Mouse (Mus musculus): ENCODE data around the gene Mvd. TPM values are rescaled to one million over a fixed set of nuclear protein-coding genes. Genes with fewer than 3 reads are reported as not detected.
A peak's percentile ranks its signal among the peaks of the same experiment; 100 is the strongest.

Mvd gene
- polyA plus RNA-seq, 1 experiment, result 68.7 TPM

GRCm38 (mm10) chr8:122463651-122464640 lies 20.7 kb upstream of the Mvd start:
- DNase-seq, result peak; percentile 42
- Histone ChIP-seq H3K36me3 (ENCODE audit: control insufficient read depth, insufficient read depth, low read length) (no peaks in the 10 kb centered on the region), H3K27me3 (replicated peaks; ENCODE audit: control insufficient read depth, insufficient read depth, low read length) (no peaks in the 10 kb centered on the region), H3K4me1 (ENCODE audit: control insufficient read depth, insufficient read depth, low read length) (peaks cover 14% of the 10 kb centered on the region; the same call in 1 of the 2 replicates), H3K27ac (ENCODE audit: insufficient read depth, low read depth, low read length) (no peak overlapping the region), H3K4me3 (ENCODE audit: insufficient read depth, low read depth, low read length) (no peak overlapping the region)
- TF ChIP-seq CTCF (conservative IDR thresholded peaks at IDR 0.05; ENCODE audit: insufficient read depth, insufficient read length, low read depth, low read length) (no peak), POLR2A (IDR thresholded peaks at IDR 0.05; ENCODE audit: low read depth, low read length) (no peak)
- 44% methylated on average over 12 of the region's 12 CpGs for WGBS

GRCm38 (mm10) chr8:122462510-122462909 lies 19.3 kb upstream of the Mvd start:
- WGBS, result 86% methylated on average over 8 of the region's 8 CpGs
- Histone ChIP-seq H3K4me3 (ENCODE audit: insufficient read depth, low read depth, low read length) (no peak overlapping the region), H3K36me3 (ENCODE audit: control insufficient read depth, insufficient read depth, low read length) (no peaks in the 10 kb centered on the region), H3K27ac (ENCODE audit: insufficient read depth, low read depth, low read length) (no peak overlapping the region), H3K4me1 (ENCODE audit: control insufficient read depth, insufficient read depth, low read length) (peaks cover 14% of the 10 kb centered on the region; the same call in 1 of the 2 replicates), H3K27me3 (replicated peaks; ENCODE audit: control insufficient read depth, insufficient read depth, low read length) (no peaks in the 10 kb centered on the region)
- TF ChIP-seq CTCF (conservative IDR thresholded peaks at IDR 0.05; ENCODE audit: insufficient read depth, insufficient read length, low read depth, low read length), result no peak
- DNase-seq, result no peak

DNA sequence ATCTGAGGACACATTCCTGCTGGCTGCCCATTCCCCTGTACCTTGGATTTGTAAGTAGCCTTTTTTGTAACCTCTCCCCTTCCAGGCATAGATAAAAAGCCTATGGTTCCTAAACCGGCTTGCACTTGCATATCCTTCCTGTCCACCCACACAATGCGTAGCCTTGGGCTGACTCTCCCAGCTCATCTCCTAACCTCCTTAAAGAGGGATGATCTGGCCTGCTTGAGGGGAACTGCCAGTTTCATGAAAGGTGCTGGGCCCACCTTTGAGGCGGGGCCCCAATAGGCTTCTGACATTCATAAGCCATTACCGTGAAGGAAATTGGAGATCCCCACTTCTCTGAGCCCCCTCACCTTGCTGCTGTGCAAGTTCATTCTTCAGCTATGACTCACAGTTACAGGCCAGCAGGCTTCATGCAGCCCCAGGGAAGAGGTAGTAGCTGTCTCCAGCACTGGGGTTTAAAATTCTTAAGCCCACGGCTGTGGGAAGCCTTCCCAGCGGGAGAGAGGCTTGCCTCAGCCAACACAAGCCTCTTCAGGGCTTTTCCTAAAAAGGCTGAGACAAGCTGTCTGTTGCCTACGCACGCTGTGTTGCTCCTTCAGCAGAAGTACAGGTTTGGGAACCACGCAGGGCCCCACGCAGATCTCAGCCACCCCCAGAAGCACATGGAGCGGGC lies 18.4 kb upstream of the Mvd start:
- Histone ChIP-seq H3K4me1 (ENCODE audit: control insufficient read depth, insufficient read depth, low read length) (peaks cover 14% of the 10 kb centered on the region; the same call in 1 of the 2 replicates), H3K27ac (ENCODE audit: insufficient read depth, low read depth, low read length) (no peak overlapping the region), H3K4me3 (ENCODE audit: insufficient read depth, low read depth, low read length) (no peak overlapping the region), H3K27me3 (replicated peaks; ENCODE audit: control insufficient read depth, insufficient read depth, low read length) (no peaks in the 10 kb centered on the region), H3K36me3 (ENCODE audit: control insufficient read depth, insufficient read depth, low read length) (no peaks in the 10 kb centered on the region)
- DNase-seq, result no peak
- no peak for TF ChIP-seq CTCF (conservative IDR thresholded peaks at IDR 0.05; ENCODE audit: insufficient read depth, insufficient read length, low read depth, low read length)
- 79% methylated on average over 11 of the region's 11 CpGs for WGBS

DNA sequence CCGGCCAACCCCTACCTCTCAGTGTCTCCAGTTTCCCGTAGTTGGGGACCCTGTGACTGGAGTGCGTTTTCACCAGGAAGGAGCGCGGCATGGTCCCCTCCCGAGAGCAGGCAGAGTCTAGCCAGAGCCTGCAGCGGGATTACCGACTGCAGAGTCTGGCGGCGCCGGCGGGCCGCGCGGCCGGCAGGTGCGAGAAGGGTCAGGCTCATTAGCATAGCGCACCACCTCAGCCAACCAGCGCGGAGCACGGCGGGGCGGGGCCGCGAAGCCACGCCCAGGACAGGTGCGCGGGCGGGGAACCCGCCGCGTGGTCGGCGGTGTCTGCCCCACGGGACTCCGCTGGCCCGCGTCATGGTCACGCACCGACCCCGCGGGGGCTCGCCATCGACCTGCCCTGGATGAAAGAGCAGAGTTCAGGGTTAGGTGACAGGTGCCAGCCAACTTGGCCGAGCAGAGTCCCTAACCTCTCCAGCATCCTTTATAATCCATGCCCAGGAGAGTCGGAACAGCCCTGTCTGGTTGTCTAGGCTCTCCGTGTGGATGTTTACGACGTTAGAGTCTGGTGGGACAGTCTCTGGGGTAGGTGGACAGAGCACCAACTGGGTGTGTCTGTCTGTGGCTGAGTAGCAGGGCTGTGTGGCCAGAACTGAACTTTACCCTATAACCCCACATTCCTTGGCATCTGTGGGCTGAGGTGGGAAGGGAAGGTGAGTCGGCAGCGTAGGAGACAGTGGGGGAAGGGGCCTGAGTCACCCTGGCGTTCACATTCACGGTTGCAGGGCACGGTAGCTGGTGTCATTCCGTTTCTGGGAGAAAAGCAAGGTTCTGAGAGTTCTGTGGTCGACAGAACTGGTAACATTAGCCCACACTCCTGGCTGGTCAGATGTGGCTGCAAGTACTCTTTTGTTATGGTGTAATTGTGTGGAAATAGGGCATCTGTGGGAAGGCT lies 17.6 kb upstream of the Mvd start, which contains the start of gene Snai3:
Snai3 (minus strand) TSS at position 210 of the 949 bp plus-strand sequence.
- peaks cover 14% of the 10 kb centered on the region; the same call in 1 of the 2 replicates for H3K4me1 ChIP-seq (ENCODE audit: control insufficient read depth, insufficient read depth, low read length)
- H3K27ac ChIP-seq (ENCODE audit: insufficient read depth, low read depth, low read length), result no peak within 1 kb of the TSS
- no peaks in the 10 kb centered on the region for H3K27me3 ChIP-seq (replicated peaks; ENCODE audit: control insufficient read depth, insufficient read depth, low read length)
- no peaks in the 10 kb centered on the region for H3K36me3 ChIP-seq (ENCODE audit: control insufficient read depth, insufficient read depth, low read length)
- DNase-seq, result peak; percentile 88
- 3% methylated on average over 56 of the region's 56 CpGs for WGBS
- TF ChIP-seq POLR2A (IDR thresholded peaks at IDR 0.05; ENCODE audit: low read depth, low read length) (no peak), CTCF (conservative IDR thresholded peaks at IDR 0.05; ENCODE audit: insufficient read depth, insufficient read length, low read depth, low read length) (no peak)
- H3K4me3 ChIP-seq (ENCODE audit: insufficient read depth, low read depth, low read length), result peak within 1 kb of the TSS; percentile 44

DNA sequence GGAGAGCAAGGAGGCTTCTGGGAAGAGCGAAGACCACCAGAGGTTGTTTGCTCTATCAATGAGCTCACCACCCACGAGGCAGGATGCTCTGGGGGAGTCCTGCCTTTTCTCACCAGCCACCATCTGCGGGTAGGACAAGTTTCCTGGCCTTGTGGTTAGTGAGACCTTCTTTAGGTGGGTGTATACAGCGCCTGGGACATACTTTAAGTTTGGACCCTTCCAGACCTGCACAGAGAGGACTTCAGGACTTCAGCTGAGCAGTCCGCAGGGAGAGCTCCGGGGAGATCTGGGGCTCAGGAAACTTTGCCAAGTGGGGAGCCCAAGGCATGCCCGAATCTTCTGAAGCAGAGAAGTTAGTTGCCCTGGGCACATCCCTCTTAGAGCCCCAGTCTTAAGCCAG lies 16.8 kb upstream of the Mvd start:
- WGBS, result 40% methylated on average over 7 of the region's 7 CpGs
- no peaks in the 10 kb centered on the region for H3K27me3 ChIP-seq (replicated peaks; ENCODE audit: control insufficient read depth, insufficient read depth, low read length)
- no peak for TF ChIP-seq POLR2A (IDR thresholded peaks at IDR 0.05; ENCODE audit: low read depth, low read length)
- TF ChIP-seq CTCF (conservative IDR thresholded peaks at IDR 0.05; ENCODE audit: insufficient read depth, insufficient read length, low read depth, low read length), result no peak
- H3K4me3 ChIP-seq (ENCODE audit: insufficient read depth, low read depth, low read length), result no peak overlapping the region
- no peak overlapping the region for H3K27ac ChIP-seq (ENCODE audit: insufficient read depth, low read depth, low read length)
- no peak for DNase-seq
- H3K4me1 ChIP-seq (ENCODE audit: control insufficient read depth, insufficient read depth, low read length), result peaks cover 14% of the 10 kb centered on the region; the same call in 1 of the 2 replicates
- H3K36me3 ChIP-seq (ENCODE audit: control insufficient read depth, insufficient read depth, low read length), result no peaks in the 10 kb centered on the region

DNA sequence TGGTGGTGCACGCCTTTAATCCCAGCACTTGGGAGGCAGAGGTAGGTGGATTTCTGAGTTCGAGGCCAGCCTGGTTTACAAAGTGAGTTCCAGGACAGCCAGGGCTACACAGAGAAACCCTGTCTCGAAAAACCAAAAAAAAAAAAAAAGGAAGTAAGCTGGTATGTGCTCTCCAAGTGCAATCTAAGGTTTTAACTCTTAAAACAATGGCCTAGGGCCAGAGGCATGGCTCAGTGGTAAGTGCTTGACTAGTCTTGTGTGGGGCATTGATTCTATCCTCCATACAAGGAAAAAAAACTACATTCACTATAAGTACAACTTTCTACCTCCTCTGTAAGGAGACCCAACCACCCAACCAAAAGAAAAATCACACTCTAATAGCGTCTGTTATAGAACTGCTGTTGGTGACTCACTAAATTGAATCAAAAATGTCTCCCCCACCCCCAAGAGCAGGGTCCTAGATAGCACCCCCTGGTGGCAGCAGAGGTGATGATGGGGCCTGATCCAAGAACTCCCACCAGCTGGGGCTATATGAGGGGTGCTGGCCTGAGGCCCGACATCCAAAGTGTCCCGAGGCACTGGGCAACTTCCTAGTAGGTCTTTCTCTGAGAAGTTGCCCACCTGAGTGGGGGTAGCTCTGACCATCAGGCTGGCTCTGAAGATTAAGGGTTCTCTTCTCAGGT lies 16.1 kb upstream of the Mvd start:
- H3K36me3 ChIP-seq (ENCODE audit: control insufficient read depth, insufficient read depth, low read length), result no peaks in the 10 kb centered on the region
- TF ChIP-seq CTCF (conservative IDR thresholded peaks at IDR 0.05; ENCODE audit: insufficient read depth, insufficient read length, low read depth, low read length), result 0 out of 2 replicates have a peak, but pooled peaks have one; percentile 17
- no peak for TF ChIP-seq POLR2A (IDR thresholded peaks at IDR 0.05; ENCODE audit: low read depth, low read length)
- DNase-seq, result no peak
- peaks cover 14% of the 10 kb centered on the region; the same call in 1 of the 2 replicates for H3K4me1 ChIP-seq (ENCODE audit: control insufficient read depth, insufficient read depth, low read length)
- no peak overlapping the region for H3K27ac ChIP-seq (ENCODE audit: insufficient read depth, low read depth, low read length)
- H3K27me3 ChIP-seq (replicated peaks; ENCODE audit: control insufficient read depth, insufficient read depth, low read length), result no peaks in the 10 kb centered on the region
- 79% methylated on average over 6 of the region's 6 CpGs for WGBS
- H3K4me3 ChIP-seq (ENCODE audit: insufficient read depth, low read depth, low read length), result no peak overlapping the region
